Mouse (Mus musculus) hindbrain, embryonic 14.5 days (tissue): ENCODE data around the gene Syt8. TPM values are rescaled to one million over a fixed set of nuclear protein-coding genes. Genes with fewer than 3 reads are reported as not detected.

Source experiments
- ATAC-seq: fragments of 200-750 bp; cut with Nextera tagmentation; 2 replicates; pipeline ENCODE4 v1.8.0; 2017; ENCODE audit warnings: moderate number of reproducible peaks, mild to moderate bottlenecking, moderate TSS enrichment, moderate library complexity; ENCODE audit not compliant: low FRiP score
- DNase-seq: peaks from one replicate; pipeline ENCODE4 v3.0.0-alpha.2; 2015; ENCODE audit warnings: low spot score
- H3K27ac ChIP-seq: fragments of 300-500 bp; sonication (generic); 2 replicates; pipeline ENCODE4 v1.5.1; 2014; ENCODE audit warnings: mild to moderate bottlenecking, moderate library complexity
- H3K27me3 ChIP-seq: fragments of 300-500 bp; sonication (generic); 2 replicates; pipeline ENCODE4 v1.6.1; 2014; ENCODE audit warnings: mild to moderate bottlenecking, low read length, mixed read lengths; ENCODE audit not compliant: control insufficient read depth, insufficient read depth
- H3K36me3 ChIP-seq: fragments of 300-500 bp; sonication (generic); replicated peaks from 2 replicates; pipeline ENCODE4 v1.6.1; 2014; ENCODE audit not compliant: control insufficient read depth, insufficient read depth
- H3K4me1 ChIP-seq: fragments of 300-500 bp; sonication (generic); replicated peaks from 2 replicates; pipeline ENCODE4 v1.6.1; 2014; ENCODE audit warnings: antibody characterized with exemption, low read length, mixed read lengths; ENCODE audit not compliant: control insufficient read depth, insufficient read depth
- H3K4me2 ChIP-seq: fragments of 300-500 bp; sonication (generic); replicated peaks from 2 replicates; pipeline ENCODE4 v1.6.1; 2014; ENCODE audit warnings: mild to moderate bottlenecking, moderate library complexity
- H3K4me3 ChIP-seq: fragments of 300-500 bp; sonication (generic); replicated peaks from 2 replicates; pipeline ENCODE4 v1.5.1; 2014; ENCODE audit warnings: mild to moderate bottlenecking, low read length
- H3K9ac ChIP-seq: fragments of 300-500 bp; sonication (generic); 2 replicates; pipeline ENCODE4 v1.6.1; 2014
- H3K9me3 ChIP-seq: fragments of 300-500 bp; sonication (generic); 2 replicates; pipeline ENCODE4 v1.6.1; 2016; ENCODE audit warnings: low read length; ENCODE audit not compliant: control insufficient read depth
- WGBS: fragments of 180-500 bp; shearing (Covaris S2); extraction: QIAGEN DNeasy Blood & Tissue Kit; methylation state at CpG from one replicate; pipeline ENCODE4 v1.1.7; 2014; 5-methylcytosine and 5-hydroxymethylcytosine counted together
- polyA plus RNA-seq: library from polyadenylated mRNA; unstranded; fragments of >200 nt; fragmentation: Nextera tagmentation; extraction: Ambion mirVana; gene quantifications from 2 replicates; pipeline ENCODE4 v1.2.1, GENCODE M21; 2014

Syt8 gene
- polyA plus RNA-seq, 1 experiment from 2014 or later, result not detected

- no peaks in the 10 kb centered on the region; the same call in 1 of the 2 replicates for H3K4me1 ChIP-seq
- no peak overlapping the region for H3K4me3 ChIP-seq
- H3K9me3 ChIP-seq, result no peaks in the 10 kb centered on the region
- no peak overlapping the region for H3K27ac ChIP-seq
- ATAC-seq, result no peak
- WGBS, result 84% methylated on average over 2 of the region's 2 CpGs
- H3K4me2 ChIP-seq, result no peak overlapping the region
- DNase-seq, result no peak
- no peaks in the 10 kb centered on the region for H3K27me3 ChIP-seq
- H3K36me3 ChIP-seq, result no peaks in the 10 kb centered on the region
- H3K9ac ChIP-seq, result no peak overlapping the region
Observed at GRCm38 (mm10) chr7:142461446-142461845, 26.8 kb downstream of the Syt8 start.

- Histone ChIP-seq H3K27me3 (no peaks in the 10 kb centered on the region), H3K9me3 (no peaks in the 10 kb centered on the region), H3K4me1 (no peaks in the 10 kb centered on the region), H3K36me3 (no peaks in the 10 kb centered on the region), H3K27ac (no peak overlapping the region), H3K4me2 (no peak overlapping the region), H3K9ac (no peak overlapping the region), H3K4me3 (no peak overlapping the region)
- no peak for ATAC-seq
- WGBS, result 89% methylated on average over 6 of the region's 6 CpGs
- DNase-seq, result no peak
Observed at GRCm38 (mm10) chr7:142462190-142462589, 27.5 kb downstream of the Syt8 start.

DNA sequence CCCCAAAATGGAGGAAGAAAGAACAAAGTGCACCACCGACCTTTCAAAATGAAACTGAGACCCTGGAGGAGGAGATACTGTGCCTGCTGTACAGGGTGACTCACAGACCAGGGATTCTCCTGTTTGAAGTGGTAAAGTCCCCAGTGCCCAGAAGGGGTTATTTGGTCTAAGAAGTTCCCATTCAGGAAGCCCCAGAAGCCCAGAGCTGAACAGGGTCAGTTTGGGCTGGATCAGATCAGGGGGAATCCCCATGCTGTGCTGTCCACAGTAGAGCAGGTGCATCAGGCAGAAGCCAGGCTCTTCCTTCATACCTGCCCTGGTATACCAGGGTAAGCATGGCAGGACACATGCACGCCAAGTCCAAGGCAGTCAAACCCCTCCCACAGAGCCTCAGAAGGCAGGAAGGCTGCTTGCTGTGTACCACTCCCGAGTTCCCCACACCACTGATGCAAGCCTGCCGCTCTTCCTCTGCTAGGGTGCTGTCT is 28.0 kb downstream of the Syt8 start:
- no peak overlapping the region for H3K27ac ChIP-seq
- H3K9ac ChIP-seq, result no peak overlapping the region
- no peaks in the 10 kb centered on the region for H3K27me3 ChIP-seq
- no peaks in the 10 kb centered on the region for H3K9me3 ChIP-seq
- H3K36me3 ChIP-seq, result no peaks in the 10 kb centered on the region
- H3K4me3 ChIP-seq, result no peak overlapping the region
- WGBS, result 74% methylated on average over 4 of the region's 4 CpGs
- H3K4me1 ChIP-seq, result no peaks in the 10 kb centered on the region
- H3K4me2 ChIP-seq, result no peak overlapping the region
- ATAC-seq (no peak), DNase-seq (no peak)

DNA sequence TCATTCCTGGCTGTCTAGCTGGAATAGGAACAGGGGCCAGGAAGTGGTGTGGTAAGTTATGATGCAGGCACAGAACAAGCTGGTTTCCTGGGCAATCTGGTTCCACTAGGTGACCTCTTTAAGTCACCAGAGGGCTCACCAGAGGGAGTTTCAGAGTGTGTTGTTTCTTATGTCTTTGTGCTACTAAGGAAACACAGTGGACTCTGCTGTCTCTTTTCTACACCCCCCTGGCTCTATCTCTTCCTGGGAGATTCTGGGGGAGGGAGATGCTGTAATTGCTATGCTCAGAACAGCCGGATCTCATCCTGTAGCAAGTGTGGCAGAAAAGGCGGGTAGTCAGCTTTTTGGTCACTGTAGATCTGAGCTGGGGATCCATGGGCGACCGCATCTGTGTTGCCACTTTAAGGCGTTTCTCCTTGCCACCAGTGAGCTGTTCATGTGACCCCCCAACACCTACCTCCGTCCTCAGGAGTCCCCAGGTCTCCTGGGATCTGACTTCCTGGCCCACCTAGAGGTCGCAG is 35.6 kb downstream of the Syt8 start:
- no peak overlapping the region for H3K27ac ChIP-seq
- no peak for ATAC-seq
- no peaks in the 10 kb centered on the region for H3K36me3 ChIP-seq
- H3K4me2 ChIP-seq, result no peak overlapping the region
- 84% methylated on average over 7 of the region's 7 CpGs for WGBS
- DNase-seq, result no peak
- H3K4me1 ChIP-seq, result peaks cover 11% of the 10 kb centered on the region
- H3K9me3 ChIP-seq, result no peaks in the 10 kb centered on the region
- no peak overlapping the region for H3K4me3 ChIP-seq
- H3K27me3 ChIP-seq, result no peaks in the 10 kb centered on the region
- H3K9ac ChIP-seq, result no peak overlapping the region

DNA sequence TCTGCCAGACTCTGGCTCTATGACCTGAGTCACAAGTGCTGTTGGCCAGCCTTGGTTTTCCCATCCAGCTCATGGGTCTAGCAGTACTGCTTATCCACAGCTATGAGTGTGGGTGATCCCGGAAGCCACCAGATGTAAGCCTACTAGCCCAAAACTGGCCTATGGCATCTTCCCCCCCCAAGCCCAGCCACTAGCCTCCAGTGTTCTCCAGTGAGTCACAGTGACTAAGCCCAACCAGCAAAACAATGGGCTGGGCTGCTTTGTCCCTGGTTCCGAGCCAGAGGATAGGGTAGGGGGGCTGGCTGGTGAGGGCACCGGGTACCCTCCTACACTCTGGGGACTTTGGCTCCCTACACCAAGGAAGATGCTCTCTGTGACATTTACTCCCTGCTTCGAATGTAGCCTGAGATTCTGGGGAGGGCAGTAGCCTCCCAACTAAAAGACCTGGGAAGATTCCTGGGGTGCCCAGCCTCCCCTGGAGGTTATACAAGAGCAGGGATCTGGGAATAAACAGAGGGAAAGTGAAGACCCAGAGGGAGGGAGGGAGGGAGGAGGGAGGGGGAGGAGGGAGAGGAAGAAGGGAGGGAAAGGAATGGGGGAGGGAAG is 36.3 kb downstream of the Syt8 start:
- no peak for ATAC-seq
- 26% methylated on average over 4 of the region's 4 CpGs for WGBS
- H3K4me2 ChIP-seq, result no peak overlapping the region

GRCm38 (mm10) chr7:142471414-142471861 is 36.8 kb downstream of the Syt8 start:
- Histone ChIP-seq H3K4me1 (peaks cover 11% of the 10 kb centered on the region), H3K27me3 (no peaks in the 10 kb centered on the region), H3K9me3 (no peaks in the 10 kb centered on the region), H3K36me3 (no peaks in the 10 kb centered on the region), H3K9ac (no peak overlapping the region), H3K27ac (no peak overlapping the region), H3K4me3 (no peak overlapping the region), H3K4me2 (no peak overlapping the region)
- DNase-seq (no peak), ATAC-seq (no peak)
- 26% methylated on average over 5 of the region's 6 CpGs for WGBS

More for the DNA sequence above, 36.3 kb downstream of the Syt8 start:
- H3K9me3 ChIP-seq, result no peaks in the 10 kb centered on the region
- peaks cover 11% of the 10 kb centered on the region for H3K4me1 ChIP-seq
- H3K36me3 ChIP-seq, result no peaks in the 10 kb centered on the region
- no peaks in the 10 kb centered on the region for H3K27me3 ChIP-seq
- DNase-seq, result no peak
- no peak overlapping the region for H3K9ac ChIP-seq
- no peak overlapping the region for H3K27ac ChIP-seq
- no peak overlapping the region for H3K4me3 ChIP-seq

GRCm38 (mm10) chr7:142471884-142472570 is 37.4 kb downstream of the Syt8 start:
- no peak for DNase-seq
- Histone ChIP-seq H3K27ac (no peak overlapping the region), H3K4me3 (no peak overlapping the region), H3K4me2 (no peak overlapping the region), H3K27me3 (no peaks in the 10 kb centered on the region), H3K36me3 (no peaks in the 10 kb centered on the region), H3K9ac (no peak overlapping the region; the same call in 1 of the 2 replicates), H3K9me3 (no peaks in the 10 kb centered on the region), H3K4me1 (peaks cover 11% of the 10 kb centered on the region)
- WGBS, result 24% methylated on average over 15 of the region's 15 CpGs
- ATAC-seq, result no peak

DNA sequence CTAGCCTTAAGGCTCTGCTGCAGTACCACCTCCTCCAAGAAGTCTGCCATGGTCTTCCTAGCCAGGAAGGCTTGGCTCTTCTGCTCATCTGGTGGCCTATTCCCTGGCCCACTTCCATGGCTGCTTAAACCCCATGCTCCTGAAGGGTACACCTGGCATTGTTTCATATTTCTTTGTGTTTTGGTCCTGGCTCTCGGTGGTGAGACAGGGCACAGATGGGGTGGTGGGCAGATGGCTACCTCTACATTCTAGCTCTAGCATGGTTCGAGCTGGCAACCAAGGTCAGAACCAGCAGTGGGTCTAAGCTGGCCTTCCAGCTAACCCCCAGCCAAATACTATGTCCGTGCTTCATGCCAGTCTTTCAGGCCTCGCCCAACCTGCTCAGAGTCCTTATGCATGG is 38.3 kb downstream of the Syt8 start:
- Histone ChIP-seq H3K27ac (no peak overlapping the region), H3K4me2 (no peak overlapping the region), H3K27me3 (no peaks in the 10 kb centered on the region), H3K4me1 (peaks cover 11% of the 10 kb centered on the region), H3K9ac (no peak overlapping the region), H3K9me3 (no peaks in the 10 kb centered on the region), H3K36me3 (no peaks in the 10 kb centered on the region), H3K4me3 (no peak overlapping the region)
- DNase-seq (no peak), ATAC-seq (no peak)
- WGBS, result 95% methylated on average over 4 of the region's 4 CpGs

DNA sequence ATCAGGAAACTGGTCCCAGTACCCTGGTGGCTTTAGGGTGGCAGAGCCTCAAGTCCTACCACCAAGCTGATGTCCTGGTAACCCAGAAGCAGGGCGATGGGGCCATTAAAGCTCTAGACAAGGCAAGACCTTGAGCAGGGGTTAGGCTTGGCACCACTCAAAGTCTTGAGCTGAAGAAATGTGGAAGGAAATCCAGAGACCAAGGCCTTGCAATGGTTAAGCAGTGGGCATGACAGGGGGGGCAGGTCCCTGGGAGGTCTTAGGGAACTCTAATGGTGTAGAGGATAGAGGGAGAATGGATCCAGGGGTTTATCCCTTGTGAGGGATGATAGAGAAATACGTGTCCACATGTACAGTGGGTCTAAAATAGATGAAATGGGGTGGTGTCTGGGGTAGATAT is 38.8 kb downstream of the Syt8 start:
- no peak overlapping the region for H3K27ac ChIP-seq
- no peak overlapping the region for H3K4me3 ChIP-seq
- H3K27me3 ChIP-seq, result no peaks in the 10 kb centered on the region
- 96% methylated on average over 2 of the region's 2 CpGs for WGBS
- peaks cover 11% of the 10 kb centered on the region for H3K4me1 ChIP-seq
- no peaks in the 10 kb centered on the region for H3K36me3 ChIP-seq
- no peaks in the 10 kb centered on the region for H3K9me3 ChIP-seq
- ATAC-seq, result no peak
- no peak overlapping the region for H3K9ac ChIP-seq
- no peak for DNase-seq
- no peak overlapping the region for H3K4me2 ChIP-seq
